Mouse (Mus musculus) embryonic facial prominence, embryonic 13.5 days (tissue): Measurements from ENCODE around the gene Slc17a7. TPM values are rescaled to one million over a fixed set of nuclear protein-coding genes. Genes with fewer than 3 reads are reported as not detected.
"Not testable (repeated sequence)": the region's sequence is repeated elsewhere in the genome, so short reads cannot be mapped to it uniquely, and the experiment has no call there.

Experiments
- ATAC-seq: fragments of 200-750 bp; cut with Nextera tagmentation; 2 replicates; pipeline ENCODE4 v1.8.0; 2017; ENCODE audit warnings: low read depth; ENCODE audit not compliant: insufficient number of reproducible peaks, insufficient read depth, low FRiP score, low TSS enrichment
- H3K27ac ChIP-seq: fragments of 300-500 bp; sonication (generic); 2 replicates; pipeline ENCODE4 v1.5.1; 2015; ENCODE audit warnings: moderate library complexity, mild to moderate bottlenecking, inconsistent platforms
- H3K27me3 ChIP-seq: fragments of 300-500 bp; sonication (generic); 2 replicates; pipeline ENCODE4 v1.6.1; 2015; ENCODE audit warnings: mild to moderate bottlenecking, inconsistent platforms
- H3K36me3 ChIP-seq: fragments of 300-500 bp; sonication (generic); 2 replicates; pipeline ENCODE4 v1.6.1; 2015; ENCODE audit warnings: mild to moderate bottlenecking, inconsistent platforms
- H3K4me1 ChIP-seq: fragments of 300-500 bp; sonication (generic); 2 replicates; pipeline ENCODE4 v1.6.1; 2015; ENCODE audit warnings: inconsistent platforms
- H3K4me2 ChIP-seq: fragments of 300-500 bp; sonication (generic); 2 replicates; pipeline ENCODE4 v1.6.1; 2015; ENCODE audit warnings: moderate library complexity, mild to moderate bottlenecking, inconsistent platforms
- H3K4me3 ChIP-seq: fragments of 300-500 bp; sonication (generic); 2 replicates; pipeline ENCODE4 v1.5.1; 2015; ENCODE audit warnings: mild to moderate bottlenecking, inconsistent platforms
- H3K9ac ChIP-seq: fragments of 300-500 bp; sonication (generic); 2 replicates; pipeline ENCODE4 v1.6.1; 2015; ENCODE audit warnings: mild to moderate bottlenecking, inconsistent platforms
- H3K9me3 ChIP-seq: fragments of 300-500 bp; sonication (generic); 2 replicates; pipeline ENCODE4 v1.6.1; 2016; ENCODE audit warnings: inconsistent platforms
- WGBS: fragments of 180-500 bp; shearing (Covaris S2); methylation state at CpG from one replicate; pipeline ENCODE4 v1.1.7; 2015; ENCODE audit warnings: mixed read lengths; 5-methylcytosine and 5-hydroxymethylcytosine counted together
- polyA plus RNA-seq: library from polyadenylated mRNA; unstranded; fragments of >200 nt; fragmentation: Nextera tagmentation; extraction: Ambion mirVana; gene quantifications from 2 replicates; pipeline ENCODE4 v1.2.1, GENCODE M21; 2015

Slc17a7 gene
- polyA plus RNA-seq, 1 experiment from 2014 or later: 0.22 TPM

GRCm38 (mm10) chr7:45148534-45149098 is 15.1 kb upstream of the Slc17a7 start:
- H3K4me3 ChIP-seq: no peak overlapping the region
- WGBS: 69% methylated on average over 4 of the region's 4 CpGs
- no peak overlapping the region for H3K9ac ChIP-seq
- no peak overlapping the region for H3K27ac ChIP-seq
- no peaks in the 10 kb centered on the region for H3K9me3 ChIP-seq
- peaks cover 51% of the 10 kb centered on the region for H3K36me3 ChIP-seq
- no peaks in the 10 kb centered on the region for H3K27me3 ChIP-seq
- no peak overlapping the region for H3K4me2 ChIP-seq
- ATAC-seq: no peak
- peaks cover 18% of the 10 kb centered on the region for H3K4me1 ChIP-seq

- Histone ChIP-seq H3K9me3 (no peaks in the 10 kb centered on the region), H3K9ac (0 out of 2 replicates have a peak overlapping the region, but pooled peaks have one; percentile 27), H3K36me3 (peaks cover 42% of the 10 kb centered on the region), H3K4me1 (peaks cover 19% of the 10 kb centered on the region), H3K4me3 (no peak overlapping the region), H3K4me2 (no peak overlapping the region), H3K27ac (no peak overlapping the region), H3K27me3 (no peaks in the 10 kb centered on the region)
- WGBS: 63% methylated on average over 6 of the region's 6 CpGs
- ATAC-seq: no peak
Measured at GRCm38 (mm10) chr7:45149545-45149944, 14.2 kb upstream of the Slc17a7 start.

GRCm38 (mm10) chr7:45150321-45150720 is 13.4 kb upstream of the Slc17a7 start:
- 0 out of 2 replicates have a peak overlapping the region, but pooled peaks have one; percentile 27 for H3K9ac ChIP-seq
- H3K4me1 ChIP-seq: peaks cover 25% of the 10 kb centered on the region
- ATAC-seq: no peak
- no peak overlapping the region for H3K4me2 ChIP-seq
- H3K36me3 ChIP-seq: peaks cover 34% of the 10 kb centered on the region
- H3K27me3 ChIP-seq: no peaks in the 10 kb centered on the region
- H3K9me3 ChIP-seq: no peaks in the 10 kb centered on the region
- WGBS: 35% methylated on average over 4 of the region's 4 CpGs
- no peak overlapping the region for H3K4me3 ChIP-seq
- H3K27ac ChIP-seq: peak overlapping the region; percentile 62; the same call in 1 of the 2 replicates

GRCm38 (mm10) chr7:45151303-45151702 is 12.4 kb upstream of the Slc17a7 start:
- 39% methylated on average over 11 of the region's 11 CpGs for WGBS
- Histone ChIP-seq H3K27me3 (no peaks in the 10 kb centered on the region), H3K9ac (0 out of 2 replicates have a peak overlapping the region, but pooled peaks have one; percentile 27), H3K4me1 (peaks cover 29% of the 10 kb centered on the region), H3K27ac (peak overlapping the region; percentile 62; the same call in 1 of the 2 replicates), H3K4me3 (no peak overlapping the region), H3K36me3 (peaks cover 24% of the 10 kb centered on the region), H3K9me3 (no peaks in the 10 kb centered on the region), H3K4me2 (no peak overlapping the region)
- no peak for ATAC-seq

- H3K9me3 ChIP-seq, ATAC-seq, H3K27ac ChIP-seq, H3K27me3 ChIP-seq: not testable (repeated sequence)
- H3K9ac ChIP-seq: peak overlapping the region; percentile 89; the same call in 1 of the 2 replicates
- peaks cover 16% of the 10 kb centered on the region for H3K36me3 ChIP-seq
- H3K4me1 ChIP-seq: peaks cover 29% of the 10 kb centered on the region
- WGBS: 88% methylated on average over 2 of the region's 2 CpGs
- H3K4me3 ChIP-seq: peak overlapping the region; percentile 64; the same call in 1 of the 2 replicates
- H3K4me2 ChIP-seq: peak overlapping the region; percentile 79
Measured at GRCm38 (mm10) chr7:45153052-45153451, 10.7 kb upstream of the Slc17a7 start.

- Histone ChIP-seq H3K9ac (peak overlapping the region; percentile 89), H3K9me3 (no peaks in the 10 kb centered on the region), H3K27ac (peak overlapping the region; percentile 96), H3K4me1 (peaks cover 29% of the 10 kb centered on the region), H3K4me3 (peak overlapping the region; percentile 64), H3K4me2 (peak overlapping the region; percentile 79), H3K36me3 (peaks cover 16% of the 10 kb centered on the region), H3K27me3 (no peaks in the 10 kb centered on the region)
- no peak for ATAC-seq
- WGBS: 3% methylated on average over 5 of the region's 5 CpGs
Measured at GRCm38 (mm10) chr7:45153586-45153985, 10.2 kb upstream of the Slc17a7 start.

- H3K4me2 ChIP-seq: peak within 1 kb of the TSS; percentile 79
- 4% methylated on average over 69 of the region's 69 CpGs for WGBS
- peaks cover 22% of the 10 kb centered on the region for H3K36me3 ChIP-seq
- H3K27me3 ChIP-seq: no peaks in the 10 kb centered on the region
- peaks cover 29% of the 10 kb centered on the region for H3K4me1 ChIP-seq
- peak; percentile 93 for ATAC-seq
- peak within 1 kb of the TSS; percentile 96 for H3K27ac ChIP-seq
- peak within 1 kb of the TSS; percentile 89 for H3K9ac ChIP-seq
- peak within 1 kb of the TSS; percentile 64 for H3K4me3 ChIP-seq
- no peaks in the 10 kb centered on the region for H3K9me3 ChIP-seq
Measured at GRCm38 (mm10) chr7:45154096-45154992, 9.4 kb upstream of the Slc17a7 start, which contains the start of the genes Pih1d1 and Aldh16a1. Gene Pih1d1 (plus strand): TSS chr7:45154303. Gene Aldh16a1 (minus strand): TSS chr7:45154584.

- Histone ChIP-seq H3K27ac (peak overlapping the region; percentile 96), H3K4me1 (peaks cover 29% of the 10 kb centered on the region), H3K9ac (peak overlapping the region; percentile 49; the same call in 1 of the 2 replicates), H3K4me3 (peak overlapping the region; percentile 64), H3K4me2 (peak overlapping the region; percentile 79), H3K27me3 (no peaks in the 10 kb centered on the region), H3K9me3 (no peaks in the 10 kb centered on the region), H3K36me3 (peaks cover 30% of the 10 kb centered on the region)
- 79% methylated on average over 12 of the region's 12 CpGs for WGBS
- 0 out of 2 replicates have a peak, but pooled peaks have one; percentile 0 for ATAC-seq
Measured at GRCm38 (mm10) chr7:45154993-45155514, 8.7 kb upstream of the Slc17a7 start.

GRCm38 (mm10) chr7:45155590-45155989 is 8.2 kb upstream of the Slc17a7 start:
- H3K9ac ChIP-seq: no peak overlapping the region

GRCm38 (mm10) chr7:45156206-45156605 is 7.5 kb upstream of the Slc17a7 start:
- no peak overlapping the region for H3K27ac ChIP-seq
- no peaks in the 10 kb centered on the region for H3K27me3 ChIP-seq
- 93% methylated on average over 15 of the region's 15 CpGs for WGBS
- no peak overlapping the region for H3K9ac ChIP-seq
- no peak for ATAC-seq
- no peak overlapping the region for H3K4me2 ChIP-seq
- H3K4me1 ChIP-seq: peaks cover 19% of the 10 kb centered on the region
- H3K36me3 ChIP-seq: peaks cover 41% of the 10 kb centered on the region
- H3K9me3 ChIP-seq: no peaks in the 10 kb centered on the region
- no peak overlapping the region for H3K4me3 ChIP-seq

More at GRCm38 (mm10) chr7:45155590-45155989, 8.2 kb upstream of the Slc17a7 start:
- WGBS: 82% methylated on average over 9 of the region's 9 CpGs
- no peak for ATAC-seq
- peaks cover 35% of the 10 kb centered on the region for H3K36me3 ChIP-seq
- no peaks in the 10 kb centered on the region for H3K27me3 ChIP-seq
- H3K4me2 ChIP-seq: peak overlapping the region; percentile 79; the same call in 1 of the 2 replicates
- H3K27ac ChIP-seq: peak overlapping the region; percentile 96; the same call in 1 of the 2 replicates
- H3K9me3 ChIP-seq: no peaks in the 10 kb centered on the region
- peaks cover 25% of the 10 kb centered on the region for H3K4me1 ChIP-seq
- no peak overlapping the region for H3K4me3 ChIP-seq

GRCm38 (mm10) chr7:45157459-45157858 is 6.3 kb upstream of the Slc17a7 start:
- H3K4me3 ChIP-seq: no peak overlapping the region
- 82% methylated on average over 14 of the region's 14 CpGs for WGBS
- no peak for ATAC-seq

More at GRCm38 (mm10) chr7:45157459-45157858, 6.3 kb upstream of the Slc17a7 start:
- Histone ChIP-seq H3K9me3 (no peaks in the 10 kb centered on the region), H3K27ac (no peak overlapping the region; the same call in 1 of the 2 replicates), H3K4me2 (no peak overlapping the region), H3K9ac (no peak overlapping the region), H3K4me1 (peaks cover 19% of the 10 kb centered on the region), H3K36me3 (peaks cover 42% of the 10 kb centered on the region), H3K27me3 (peaks cover 2% of the 10 kb centered on the region)
